Mouse (Mus musculus): Measurements from ENCODE around the gene Icosl.
"Not testable (repeated sequence)": the region's sequence is repeated elsewhere in the genome, so short reads cannot be mapped to it uniquely, and the experiment has no call there.

Icosl gene

DNA sequence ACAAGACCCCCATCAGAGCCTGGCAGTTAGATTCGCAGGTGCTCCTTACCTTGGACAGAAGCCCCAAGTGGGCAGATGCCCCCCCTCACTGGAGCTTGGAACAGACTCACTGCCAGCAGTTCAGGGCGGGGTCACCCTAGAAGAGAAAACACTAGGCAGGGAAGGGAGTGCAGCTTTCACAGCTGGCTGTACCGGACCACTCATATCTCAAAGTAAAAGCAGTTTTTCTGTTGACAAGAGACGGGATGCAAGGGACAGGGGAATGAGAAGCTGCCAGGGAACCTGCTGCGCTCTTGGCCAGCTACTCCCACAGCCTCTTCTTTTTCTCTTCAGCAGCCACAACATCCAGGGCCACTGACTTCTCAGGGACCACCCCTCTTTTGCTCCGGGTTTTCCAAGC, 55.0 kb downstream of the Icosl start:
- DNase-seq = not testable (repeated sequence)

DNA sequence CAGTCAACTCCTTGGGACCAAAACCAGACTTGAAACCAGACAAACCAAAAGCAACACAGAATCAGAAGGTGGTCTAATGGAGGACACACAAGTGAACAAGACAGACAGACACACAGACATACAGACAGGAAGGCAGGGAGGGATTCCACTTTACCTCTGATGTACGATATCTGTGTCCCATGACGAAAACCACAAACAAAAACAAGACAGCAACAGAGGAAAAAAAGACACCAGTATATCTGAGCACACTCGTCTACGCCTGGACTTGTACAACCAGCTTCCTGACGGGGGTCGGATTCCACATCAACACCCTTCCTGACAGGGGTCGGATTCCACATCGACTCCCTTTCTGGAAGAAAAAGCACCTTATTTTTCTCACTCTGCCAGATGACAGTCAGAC, 56.0 kb downstream of the Icosl start:
- DNase-seq = not testable (repeated sequence)

- no peak for DNase-seq
Measured at GRCm38 (mm10) chr10:78126311-78126710, 57.2 kb downstream of the Icosl start.

- DNase-seq = no peak
Measured at GRCm38 (mm10) chr10:78127046-78127870, 58.2 kb downstream of the Icosl start.

DNA sequence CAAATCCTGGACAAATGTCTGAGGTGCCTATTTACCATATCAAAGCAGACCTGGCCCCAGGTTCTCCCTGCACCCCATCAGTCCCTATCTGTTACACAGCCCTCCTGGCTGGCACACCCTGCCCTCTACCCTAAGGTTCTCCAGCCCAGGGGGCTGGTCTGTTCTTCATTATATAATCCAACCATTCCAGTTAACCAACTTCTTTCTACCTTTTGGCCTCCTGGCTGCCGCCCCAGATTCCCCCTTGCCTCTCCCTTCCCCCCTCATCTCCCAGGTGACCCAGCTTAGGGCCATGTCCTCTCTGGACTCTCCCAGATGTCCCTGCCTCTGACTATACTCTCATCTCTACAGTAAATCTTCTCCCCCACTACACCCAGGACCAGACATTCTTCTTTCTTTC, 58.8 kb downstream of the Icosl start:
- DNase-seq = no peak

DNA sequence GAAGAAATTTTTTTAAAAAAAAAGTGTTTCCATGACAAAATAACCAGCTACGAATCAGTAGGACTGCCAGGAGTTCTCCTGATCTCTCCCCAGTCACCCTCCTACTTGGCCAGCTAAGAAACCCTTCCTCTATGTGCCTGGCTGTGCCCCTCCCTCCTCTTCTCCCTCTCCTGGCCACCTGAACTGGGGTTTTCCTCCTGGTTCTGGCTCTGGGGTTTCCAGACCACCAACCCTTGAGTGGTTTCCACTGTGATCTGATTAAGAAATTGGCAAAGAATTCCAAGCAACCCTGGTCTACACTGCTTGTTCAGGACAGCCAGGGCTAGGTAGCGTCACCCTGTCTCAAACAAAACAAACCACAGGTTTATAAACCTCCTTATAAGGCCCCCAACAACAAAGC, 59.5 kb downstream of the Icosl start:
- DNase-seq = no peak

GRCm38 (mm10) chr10:78129423-78129822, 60.3 kb downstream of the Icosl start:
- no peak for DNase-seq

DNA sequence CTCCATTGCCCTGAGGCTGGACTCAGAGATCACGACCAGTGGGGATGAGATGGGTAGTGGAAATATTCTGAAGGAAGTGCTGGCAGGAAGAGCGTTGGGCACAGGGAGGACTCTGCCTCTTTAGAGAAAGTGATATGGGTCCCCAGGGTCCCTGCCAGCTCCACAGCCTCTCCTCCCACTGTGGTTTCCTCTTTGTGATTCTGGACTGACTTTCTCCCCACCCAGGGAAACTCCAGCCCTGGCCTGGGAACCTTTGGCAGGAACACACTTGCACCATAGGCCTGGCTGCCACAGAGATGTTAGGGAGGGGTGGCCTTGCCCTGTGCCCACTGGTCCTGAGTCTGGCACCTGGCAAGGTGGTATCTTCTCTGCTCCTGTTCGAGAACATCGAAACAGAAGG, 60.9 kb downstream of the Icosl start:
- DNase-seq = no peak

Measured in embryo, embryonic 11 days (tissue).